Comparison of ENCODE assay signal across 8 mouse cellular contexts in the genomic region with DNA sequence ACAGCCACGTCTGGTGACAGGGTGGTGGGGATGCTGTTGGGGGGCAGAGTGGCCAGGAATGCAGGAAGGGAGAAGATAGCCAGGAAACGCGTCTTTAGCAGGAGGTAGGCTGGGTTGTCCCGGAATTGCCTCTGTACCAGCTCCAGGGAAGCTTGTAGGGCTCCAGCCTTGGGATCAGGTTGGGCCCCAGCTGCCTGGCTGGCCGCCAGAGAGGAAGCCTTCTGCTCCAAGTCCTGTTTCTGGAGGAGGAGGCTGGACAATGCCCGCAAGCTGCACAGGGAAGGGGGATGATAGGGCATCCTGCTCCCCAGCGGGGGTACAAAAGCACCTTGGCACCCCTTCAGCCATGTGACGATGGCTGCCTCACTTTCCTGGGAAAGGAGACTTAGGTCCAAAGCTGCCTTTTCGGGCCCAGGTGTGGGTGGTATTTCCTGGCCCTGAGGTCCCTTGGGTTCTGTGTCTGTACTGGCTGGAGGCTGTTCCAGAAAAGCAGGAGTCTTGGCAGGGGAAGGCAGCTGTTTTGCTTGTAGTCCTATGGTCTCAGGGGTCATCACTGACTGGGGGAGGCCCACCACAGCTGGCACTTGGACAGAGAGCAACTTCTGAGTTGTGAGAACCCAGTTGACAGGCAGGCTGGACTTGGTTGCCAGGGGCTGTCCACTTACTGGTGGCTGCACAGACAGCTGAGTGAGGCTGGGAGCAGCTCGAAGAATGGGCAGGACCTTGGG. TPM values are rescaled to one million over a fixed set of nuclear protein-coding genes. Genes with fewer than 3 reads are reported as not detected.
DNase-seq lines count a peak whose midpoint lies in the region; ATAC-seq and TF ChIP-seq lines count a peak whose summit lies in the region.

No protein-coding gene starts in this region.

- TF ChIP-seq POLR2A in lung, adult 2 months (IDR thresholded peaks at IDR 0.05; ENCODE audit: borderline replicate concordance, extremely low read depth, low read depth, low read length): no peak

- 0 out of 2 replicates have a peak overlapping the region, but pooled peaks have one; percentile 6 for H3K27ac ChIP-seq in embryonic facial prominence, embryonic 12.5 days
- H3K27ac ChIP-seq in embryonic facial prominence, embryonic 10.5 days (replicated peaks): no peak overlapping the region

- no peaks in the 10 kb centered on the region for H3K9me3 ChIP-seq in embryonic facial prominence, embryonic 12.5 days
- H3K9me3 ChIP-seq in embryonic facial prominence, embryonic 10.5 days: no peaks in the 10 kb centered on the region

- TF ChIP-seq CTCF in lung, adult 2 months (IDR thresholded peaks at IDR 0.05; ENCODE audit: insufficient read depth, low read length): no peak

- H3K36me3 ChIP-seq in embryonic facial prominence, embryonic 12.5 days: peaks cover 73% of the 10 kb centered on the region
- H3K36me3 ChIP-seq in embryonic facial prominence, embryonic 10.5 days (replicated peaks): peaks cover 81% of the 10 kb centered on the region

- DNase-seq in embryonic facial prominence, embryonic 10.5 days (ENCODE audit: low spot score): no peak
- peak; percentile 46 to 57 for DNase-seq in adrenal gland, postnatal 4 days (ENCODE audit: low spot score in 2 of 2)
- peak; percentile 81 to 83 for DNase-seq in heart, adult 9 months (ENCODE audit: low spot score in 2 of 2)
- DNase-seq in lung, adult 2 months: peak; percentile 44
- no peak for DNase-seq in embryo, embryonic 10 days (ENCODE audit: low spot score)
- DNase-seq in left cerebral cortex, adult 8-10 months (ENCODE audit: low spot score in 2 of 2): no peak
- no peak for DNase-seq in yolk sac, embryonic 10.5 days (ENCODE audit: low spot score)

- no peak overlapping the region for H3K4me3 ChIP-seq in embryonic facial prominence, embryonic 12.5 days
- no peak overlapping the region for H3K4me3 ChIP-seq in embryonic facial prominence, embryonic 10.5 days
- no peak overlapping the region for H3K4me3 ChIP-seq in lung, adult 2 months (replicated peaks; ENCODE audit: extremely low read depth, low read depth, low read length)

- 87% methylated on average over 10 of the region's 10 CpGs for WGBS in embryonic facial prominence, embryonic 12.5 days
- WGBS in embryonic facial prominence, embryonic 10.5 days: 90% methylated on average over 10 of the region's 10 CpGs
- WGBS in lung, adult 2 months: 35% methylated on average over 10 of the region's 10 CpGs

- no peaks in the 10 kb centered on the region for H3K27me3 ChIP-seq in embryonic facial prominence, embryonic 12.5 days
- H3K27me3 ChIP-seq in embryonic facial prominence, embryonic 10.5 days (replicated peaks; ENCODE audit: low read depth, poor library complexity, severe bottlenecking): no peaks in the 10 kb centered on the region

- H3K4me1 ChIP-seq in embryonic facial prominence, embryonic 12.5 days: no peaks in the 10 kb centered on the region
- H3K4me1 ChIP-seq in embryonic facial prominence, embryonic 10.5 days: no peaks in the 10 kb centered on the region
- no peaks in the 10 kb centered on the region for H3K4me1 ChIP-seq in lung, adult 2 months (ENCODE audit: control insufficient read depth, insufficient read depth, low read length)

- no peak overlapping the region for H3K4me2 ChIP-seq in embryonic facial prominence, embryonic 12.5 days (replicated peaks)

- H3K9ac ChIP-seq in embryonic facial prominence, embryonic 12.5 days: no peak overlapping the region

- ATAC-seq in embryonic facial prominence, embryonic 12.5 days (ENCODE audit: insufficient number of reproducible peaks, insufficient read depth, low FRiP score, low TSS enrichment): no peak

RNA-seq across cellular contexts. Expression of gene Card9, which starts 4.2 kb away (rescaled TPM):
- 0.87 and 0.97 TPM in 2 replicates for polyA plus RNA-seq in embryonic facial prominence, embryonic 12.5 days (2016; fragmentation: Nextera tagmentation; extraction: Ambion mirVana)
- polyA plus RNA-seq in embryonic facial prominence, embryonic 10.5 days (2016; fragmentation: Nextera tagmentation; extraction: Ambion mirVana): 0.87 and 0.96 TPM in 2 replicates
- 1 to 10 TPM; 1.1 to 1.2 TPM for total RNA-seq in adrenal gland, postnatal 4 days (2021)
- 27.1 and 30.6 TPM in 2 replicates for polyA plus RNA-seq in lung, adult 2 months (2012; rRNA removed)
- 1 to 10 TPM; 1.6 to 3.9 (median 3.0) TPM for total RNA-seq in left cerebral cortex, adult 8-10 months (2022)

RNA-seq across cellular contexts. Expression of gene Dnlz, which starts 13.0 kb away (rescaled TPM):
- 31.8 and 33.1 TPM in 2 replicates for polyA plus RNA-seq in embryonic facial prominence, embryonic 12.5 days (2016; fragmentation: Nextera tagmentation; extraction: Ambion mirVana)
- polyA plus RNA-seq in embryonic facial prominence, embryonic 10.5 days (2016; fragmentation: Nextera tagmentation; extraction: Ambion mirVana): 31.5 and 32.2 TPM in 2 replicates
- total RNA-seq in adrenal gland, postnatal 4 days (2021): 10 to 100 TPM; 17.5 to 18.6 TPM
- polyA plus RNA-seq in lung, adult 2 months (2012; rRNA removed): 16.3 and 16.4 TPM in 2 replicates
- 10 to 100 TPM; 24.5 to 27.8 (median 26.1) TPM for total RNA-seq in left cerebral cortex, adult 8-10 months (2022)

RNA-seq across cellular contexts. Expression of gene Snapc4, which starts 15.6 kb away (rescaled TPM):
- 39.2 and 42.7 TPM in 2 replicates for polyA plus RNA-seq in embryonic facial prominence, embryonic 12.5 days (2016; fragmentation: Nextera tagmentation; extraction: Ambion mirVana)
- 39.3 and 39.8 TPM in 2 replicates for polyA plus RNA-seq in embryonic facial prominence, embryonic 10.5 days (2016; fragmentation: Nextera tagmentation; extraction: Ambion mirVana)
- total RNA-seq in adrenal gland, postnatal 4 days (2021): 10 to 100 TPM; 57.3 to 58.7 TPM
- polyA plus RNA-seq in lung, adult 2 months (2012; rRNA removed): 27.9 and 31.0 TPM in 2 replicates
- total RNA-seq in left cerebral cortex, adult 8-10 months (2022): 10 to 100 TPM; 52.6 to 88.3 (median 75.3) TPM

RNA-seq across cellular contexts. Expression of gene Entr1, which starts 24.2 kb away (rescaled TPM):
- polyA plus RNA-seq in embryonic facial prominence, embryonic 12.5 days (2016; fragmentation: Nextera tagmentation; extraction: Ambion mirVana): 184 and 188 TPM in 2 replicates
- polyA plus RNA-seq in embryonic facial prominence, embryonic 10.5 days (2016; fragmentation: Nextera tagmentation; extraction: Ambion mirVana): 133 and 137 TPM in 2 replicates
- total RNA-seq in adrenal gland, postnatal 4 days (2021): 10 to 100 TPM; 88.3 to 93.8 TPM
- 89.2 and 94.4 TPM in 2 replicates for polyA plus RNA-seq in lung, adult 2 months (2012; rRNA removed)
- 100 to 1,000 TPM; 130 to 136 (median 133) TPM for total RNA-seq in left cerebral cortex, adult 8-10 months (2022)

RNA-seq across cellular contexts. Expression of gene Pmpca, which starts 24.2 kb away (rescaled TPM):
- polyA plus RNA-seq in embryonic facial prominence, embryonic 12.5 days (2016; fragmentation: Nextera tagmentation; extraction: Ambion mirVana): 108 and 112 TPM in 2 replicates
- 144 and 151 TPM in 2 replicates for polyA plus RNA-seq in embryonic facial prominence, embryonic 10.5 days (2016; fragmentation: Nextera tagmentation; extraction: Ambion mirVana)
- total RNA-seq in adrenal gland, postnatal 4 days (2021): 100 to 1,000 TPM; 145 TPM
- polyA plus RNA-seq in lung, adult 2 months (2012; rRNA removed): 20.0 and 28.1 TPM in 2 replicates
- total RNA-seq in left cerebral cortex, adult 8-10 months (2022): 10 to 100 TPM; 90.0 to 96.3 (median 92.2) TPM

Comparison
In these comparisons a context has a peak if more than half of its experiments do, and no peak if none do; other contexts are left out.
1. DNase-seq: peak in adrenal gland, postnatal 4 days (2 of 2), heart, adult 9 months (2 of 2) and lung, adult 2 months (single experiment); none in embryonic facial prominence, embryonic 10.5 days (single experiment), embryo, embryonic 10 days (single experiment), left cerebral cortex, adult 8-10 months (0 of 2) and yolk sac, embryonic 10.5 days (single experiment).
2. RNA of gene Card9, which starts 4.2 kb away (polyA plus RNA-seq): 27.1 to 30.6 TPM in lung, adult 2 months; 0.87 to 0.97 TPM in embryonic facial prominence, embryonic 12.5 days and 0.87 to 0.96 TPM in embryonic facial prominence, embryonic 10.5 days; every median in the first group is over 10 times any median in the second.